Mouse (Mus musculus) cerebellum, adult 2 months (tissue): ENCODE data around the gene Lst1. TPM values are rescaled to one million over a fixed set of nuclear protein-coding genes. Genes with fewer than 3 reads are reported as not detected.

Experiments
- DNase-seq, 2 experiments: peaks; one replicate each; pipeline ENCODE4 v3.0.0; 2021
- H3K27ac ChIP-seq: fragments of 200-500 bp; 2 replicates; pipeline ENCODE4 v1.5.1; 2012; ENCODE audit warnings: low read length, control low read depth, inconsistent platforms; ENCODE audit not compliant: insufficient read depth
- H3K27me3 ChIP-seq: fragments of 200-500 bp; 2 replicates; pipeline ENCODE4 v1.6.1; 2012; ENCODE audit warnings: inconsistent platforms, mild to moderate bottlenecking, low read length, moderate library complexity; ENCODE audit not compliant: control insufficient read depth, insufficient read depth
- H3K4me1 ChIP-seq: fragments of 200-500 bp; 2 replicates; pipeline ENCODE4 v1.6.1; 2011; ENCODE audit warnings: low read length; ENCODE audit not compliant: control insufficient read depth, insufficient read depth
- H3K4me3 ChIP-seq: fragments of 200-500 bp; replicated peaks from 2 replicates; pipeline ENCODE3; 2011; ENCODE audit warnings: mild to moderate bottlenecking, low read depth, low read length, control low read depth; ENCODE audit not compliant: insufficient read depth
- CTCF ChIP-seq: fragments of 200-500 bp; IDR thresholded peaks from 2 replicates; pipeline ENCODE4 v1.5.1; 2011; ENCODE audit warnings: low read depth, mild to moderate bottlenecking, control low read depth, low read length, moderate library complexity, borderline replicate concordance; ENCODE audit not compliant: insufficient read depth
- POLR2A ChIP-seq: fragments of 200-500 bp; IDR thresholded peaks from 2 replicates; pipeline ENCODE4 v1.6.1; 2011; ENCODE audit warnings: low read length, control low read depth, borderline replicate concordance; ENCODE audit not compliant: insufficient read depth
- WGBS: fragments of 180-500 bp; shearing (Covaris S2); methylation state at CpG from one replicate; pipeline ENCODE4 v1.1.7; 2018; 5-methylcytosine and 5-hydroxymethylcytosine counted together
- polyA plus RNA-seq: library from polyadenylated mRNA; depleted of rRNA; stranded (reverse); fragments of >200 nt; gene quantifications from 2 replicates; pipeline ENCODE4 v1.2.3, GENCODE M21; 2012; rRNA removed

Gene Lst1
- polyA plus RNA-seq, 1 experiment = 3.2 TPM

DNA sequence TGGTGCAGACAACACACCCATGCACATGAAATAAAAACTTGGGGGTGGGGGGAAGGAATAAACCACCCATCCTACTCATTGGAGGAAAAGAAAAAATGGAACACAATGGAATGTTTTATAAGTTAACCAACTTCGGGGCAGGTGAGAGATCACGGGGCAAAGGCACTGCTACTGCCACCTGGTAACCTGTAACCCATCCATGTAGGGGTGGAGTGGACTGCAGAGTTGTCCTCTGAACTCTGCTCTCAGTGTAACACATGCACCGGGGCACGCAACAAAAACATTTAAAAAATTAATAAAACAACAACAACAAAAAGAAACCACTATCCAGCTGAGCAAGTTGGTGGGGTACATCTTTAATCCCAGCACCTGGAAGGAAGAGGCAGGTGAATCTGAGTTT is 36.1 kb downstream of the Lst1 start:
- H3K27me3 ChIP-seq = no peaks in the 10 kb centered on the region
- 92% methylated on average over 4 of the region's 4 CpGs for WGBS
- H3K4me3 ChIP-seq = no peak overlapping the region
- TF ChIP-seq POLR2A = no peak
- DNase-seq = no peak
- no peaks in the 10 kb centered on the region for H3K4me1 ChIP-seq
- H3K27ac ChIP-seq = no peak overlapping the region

DNA sequence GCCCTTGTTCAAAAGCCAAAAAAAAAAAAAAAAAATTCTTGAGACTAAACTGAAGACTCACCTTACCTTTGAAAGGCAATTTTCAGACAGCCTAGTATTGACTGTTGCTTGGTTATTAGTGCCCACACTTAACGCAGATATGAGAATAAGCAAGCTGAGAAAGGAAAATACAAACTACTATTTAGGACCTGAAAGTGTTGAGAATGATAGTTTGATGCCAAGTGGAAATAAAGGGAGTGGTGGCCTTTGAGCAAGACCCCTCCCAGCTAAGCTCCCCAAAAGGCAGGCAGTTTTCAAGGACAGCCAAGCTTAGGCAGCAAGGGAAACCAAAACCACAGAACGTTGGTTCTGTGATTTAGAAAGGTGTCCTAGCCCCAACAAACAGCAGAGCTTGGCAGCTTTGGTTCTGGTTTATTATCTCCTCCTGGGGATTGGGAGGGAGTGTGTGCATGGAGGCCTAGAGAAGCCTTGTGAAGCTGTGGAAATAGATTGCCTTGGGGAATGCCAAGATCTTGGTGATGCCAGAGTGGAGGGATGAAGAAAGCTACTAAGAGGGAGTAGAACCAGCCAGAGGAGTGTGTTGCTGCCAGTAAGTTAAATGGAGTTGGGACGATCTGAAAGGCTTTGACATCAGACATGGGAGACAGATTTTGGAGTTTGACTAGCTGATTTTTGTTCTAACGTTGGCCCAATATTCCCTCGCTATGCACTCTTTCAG is 40.2 kb downstream of the Lst1 start:
- 47% methylated on average over 5 of the region's 5 CpGs for WGBS
- no peak overlapping the region for H3K4me3 ChIP-seq
- no peak for TF ChIP-seq POLR2A
- no peak for TF ChIP-seq CTCF

DNA sequence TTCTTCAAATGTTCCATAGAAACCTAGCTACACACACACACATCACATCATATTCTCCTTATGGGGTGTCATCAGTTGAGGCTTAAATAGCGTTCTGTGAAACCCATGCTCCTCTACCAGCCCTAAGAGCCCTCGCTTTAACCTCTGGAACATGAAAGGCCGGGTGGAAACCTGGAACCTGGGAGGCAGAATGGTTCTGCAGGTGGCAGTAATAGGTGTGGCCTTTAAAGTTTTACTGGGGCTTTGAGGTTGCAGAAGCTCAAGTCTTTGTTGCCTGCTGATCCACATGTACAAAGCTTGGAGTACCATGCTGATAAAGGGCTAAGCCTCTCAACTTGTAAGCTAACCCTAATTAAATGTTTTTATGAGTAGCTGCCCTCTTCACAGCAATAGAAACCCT is 40.9 kb downstream of the Lst1 start:
- Histone ChIP-seq H3K27ac (no peak overlapping the region), H3K27me3 (no peaks in the 10 kb centered on the region), H3K4me1 (no peaks in the 10 kb centered on the region), H3K4me3 (no peak overlapping the region)
- WGBS = 60% methylated on average over 3 of the region's 3 CpGs
- no peak for DNase-seq
- TF ChIP-seq CTCF (no peak), POLR2A (no peak)

More for the DNA sequence above, 40.2 kb downstream of the Lst1 start:
- no peak for DNase-seq
- H3K4me1 ChIP-seq = no peaks in the 10 kb centered on the region
- H3K27me3 ChIP-seq = no peaks in the 10 kb centered on the region
- H3K27ac ChIP-seq = no peak overlapping the region

DNA sequence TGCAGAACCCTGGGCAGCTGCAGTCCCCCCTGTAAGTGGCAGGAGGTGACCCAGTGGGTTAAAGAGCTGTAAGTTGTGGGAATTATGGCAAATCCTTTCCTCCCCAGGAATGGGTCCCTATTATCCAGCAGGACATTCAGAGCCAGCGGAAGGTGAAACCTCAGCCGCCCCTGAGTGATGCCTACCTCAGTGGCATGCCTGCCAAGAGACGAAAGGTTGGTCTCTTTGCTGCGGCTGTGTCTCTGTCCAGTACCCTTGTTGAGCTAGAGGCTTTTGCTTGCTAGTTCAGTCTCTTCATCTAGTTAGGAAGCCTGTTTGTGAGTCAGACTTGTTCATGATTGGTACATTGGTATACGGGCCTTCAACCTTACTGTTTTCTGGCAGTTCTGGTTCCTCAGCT is 42.1 kb downstream of the Lst1 start:
- 74% methylated on average over 5 of the region's 5 CpGs for WGBS
- no peak for DNase-seq

DNA sequence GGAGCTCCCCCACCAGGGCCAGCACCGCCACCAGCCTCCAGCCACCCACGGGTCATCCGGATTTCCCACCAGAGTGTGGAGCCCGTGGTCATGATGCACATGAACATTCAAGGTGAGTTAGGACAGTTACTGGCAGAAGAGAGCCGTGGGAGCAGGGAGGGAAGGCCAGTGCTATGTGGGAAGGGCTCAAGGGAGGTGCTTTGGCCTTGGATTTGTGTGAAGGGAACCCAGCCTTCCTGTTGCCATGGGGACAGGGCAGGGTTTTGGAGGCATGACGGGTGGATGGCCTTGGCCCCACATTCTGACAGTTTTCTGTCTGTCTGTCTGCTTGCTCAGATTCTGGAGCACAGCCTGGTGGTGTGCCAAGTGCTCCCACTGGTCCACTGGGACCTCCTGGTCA is 46.3 kb downstream of the Lst1 start:
- WGBS = 70% methylated on average over 6 of the region's 6 CpGs
- Histone ChIP-seq H3K4me3 (no peak overlapping the region), H3K4me1 (peaks cover 4% of the 10 kb centered on the region; the same call in 1 of the 2 replicates), H3K27ac (no peak overlapping the region), H3K27me3 (no peaks in the 10 kb centered on the region)
- no peak for DNase-seq
- TF ChIP-seq CTCF (no peak), POLR2A (no peak)

More for the DNA sequence above, 42.1 kb downstream of the Lst1 start:
- TF ChIP-seq CTCF (no peak), POLR2A (no peak)
- Histone ChIP-seq H3K4me1 (no peaks in the 10 kb centered on the region), H3K4me3 (no peak overlapping the region), H3K27me3 (no peaks in the 10 kb centered on the region), H3K27ac (no peak overlapping the region)

DNA sequence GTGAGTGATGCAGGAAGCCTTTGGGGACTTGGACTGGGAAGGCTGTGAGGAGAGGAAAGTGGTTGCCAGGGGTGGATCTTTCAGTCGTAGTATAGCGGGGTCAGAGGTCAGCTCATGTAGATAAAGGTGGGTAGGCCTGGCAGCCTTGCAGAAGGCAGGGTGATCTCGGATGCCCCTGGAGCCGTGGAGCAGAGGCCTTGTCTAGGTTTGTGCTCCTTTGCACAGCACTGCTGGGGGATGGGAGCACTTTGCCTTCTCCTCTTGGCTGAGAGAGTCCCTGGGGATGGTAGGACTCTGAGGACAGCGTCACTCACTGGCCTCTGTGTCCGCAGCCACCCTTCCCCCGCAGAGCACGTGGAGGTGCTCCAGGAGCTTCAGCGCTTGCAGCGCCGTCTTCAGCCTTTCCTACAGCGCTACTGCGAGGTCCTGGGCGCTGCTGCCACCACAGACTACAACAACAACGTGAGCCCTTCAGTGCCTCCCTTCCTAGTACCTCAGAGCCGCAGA is 47.7 kb downstream of the Lst1 start:
- Histone ChIP-seq H3K27ac (no peak overlapping the region), H3K27me3 (no peaks in the 10 kb centered on the region), H3K4me1 (peaks cover 4% of the 10 kb centered on the region; the same call in 1 of the 2 replicates), H3K4me3 (no peak overlapping the region)
- 71% methylated on average over 16 of the region's 16 CpGs for WGBS
- TF ChIP-seq CTCF (no peak), POLR2A (no peak)
- no peak for DNase-seq

DNA sequence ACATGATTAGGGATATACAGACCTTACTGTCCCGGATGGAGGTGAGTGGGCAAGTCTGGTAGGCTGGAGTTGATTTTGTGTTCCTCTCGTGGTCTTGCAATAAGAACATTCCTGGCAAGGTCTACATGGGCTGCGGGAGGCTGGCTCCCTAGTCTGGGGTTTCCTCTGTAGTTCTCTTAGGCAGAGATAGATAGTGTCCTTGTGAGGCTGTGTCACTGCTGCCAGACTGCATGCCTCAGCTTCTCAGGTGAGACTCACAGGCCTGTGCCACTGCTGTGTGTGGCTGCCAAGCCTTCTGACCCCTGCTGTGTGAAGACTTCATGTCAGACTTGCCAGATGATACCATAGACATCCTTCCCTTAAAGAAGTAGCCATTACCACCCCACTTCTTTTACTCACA is 49.0 kb downstream of the Lst1 start:
- Histone ChIP-seq H3K27ac (no peak overlapping the region), H3K4me3 (no peak overlapping the region), H3K4me1 (peaks cover 4% of the 10 kb centered on the region; the same call in 1 of the 2 replicates), H3K27me3 (no peaks in the 10 kb centered on the region)
- no peak for TF ChIP-seq CTCF
- no peak for TF ChIP-seq POLR2A
- no peak for DNase-seq
- WGBS = 78% methylated on average over 3 of the region's 3 CpGs

DNA sequence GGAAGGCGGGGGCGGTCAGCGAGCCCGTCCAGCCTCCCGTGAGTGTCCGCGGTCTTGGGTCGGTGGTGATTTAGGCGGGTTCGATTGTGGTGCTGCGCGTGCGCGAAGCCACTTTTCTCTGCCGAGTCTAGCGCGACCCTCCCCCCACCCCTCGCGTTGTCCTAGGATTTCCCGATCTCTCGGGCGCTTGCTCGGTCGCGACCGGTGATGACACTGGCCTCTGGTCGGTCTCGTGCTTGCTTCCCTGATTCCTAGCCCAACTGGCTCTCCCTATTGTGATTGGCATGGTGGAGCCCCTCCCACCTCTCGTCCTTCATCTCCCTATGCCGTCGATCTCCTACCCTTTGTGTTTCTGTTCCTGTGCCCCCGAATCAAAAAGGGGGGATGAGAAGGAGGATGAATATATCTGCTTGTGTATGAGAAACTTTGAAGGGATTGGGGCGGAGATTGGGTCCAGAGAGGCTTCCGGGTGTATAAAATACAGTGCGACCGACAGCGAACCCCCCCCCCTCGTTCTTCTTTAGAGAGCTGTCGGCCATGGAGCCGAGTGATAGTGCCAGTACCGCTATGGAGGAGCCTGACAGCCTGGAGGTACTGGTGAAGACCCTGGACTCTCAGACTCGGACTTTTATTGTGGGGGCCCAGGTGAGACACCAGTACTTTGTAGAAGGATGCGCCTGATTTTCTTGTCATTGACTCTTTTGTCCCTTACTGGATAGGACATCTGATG is 52.5 kb downstream of the Lst1 start:
- no peaks in the 10 kb centered on the region for H3K27me3 ChIP-seq
- TF ChIP-seq CTCF = no peak
- TF ChIP-seq POLR2A = no peak
- no peak for DNase-seq
- WGBS = under 1% methylated on average over 43 of the region's 43 CpGs
- peaks cover 4% of the 10 kb centered on the region; the same call in 1 of the 2 replicates for H3K4me1 ChIP-seq
- peak overlapping the region; percentile 96 for H3K27ac ChIP-seq
- H3K4me3 ChIP-seq = peak overlapping the region; percentile 91

Other genes with a start within 250 kb of the Lst1 start
- gene Hspa1b, start 229.2 kb downstream of the Lst1 start, polyA plus RNA-seq = 4.6 and 9.2 TPM in 2 replicates
- gene Gm20481, start 218.5 kb downstream of the Lst1 start, polyA plus RNA-seq = not detected in 2 replicates
- 10.5 and 14.9 TPM in 2 replicates for gene Hspa1a, start 216.3 kb downstream of the Lst1 start, polyA plus RNA-seq
- 0.49 and 0.89 TPM in 2 replicates for gene Hspa1l, start 215.7 kb downstream of the Lst1 start, polyA plus RNA-seq
- 56.2 and 63.7 TPM in 2 replicates for gene Lsm2, start 206.6 kb downstream of the Lst1 start, polyA plus RNA-seq
- gene Vars, start 187.5 kb downstream of the Lst1 start, polyA plus RNA-seq = 65.3 and 77.0 TPM in 2 replicates
- gene Vwa7, start 171.9 kb downstream of the Lst1 start, polyA plus RNA-seq = 25.5 and 30.1 TPM in 2 replicates
- gene Sapcd1, start 160.4 kb downstream of the Lst1 start, polyA plus RNA-seq = 2.0 and 2.3 TPM in 2 replicates
- 4.3 and 5.5 TPM in 2 replicates for gene Msh5, start 141.7 kb downstream of the Lst1 start, polyA plus RNA-seq
- 41.2 and 42.9 TPM in 2 replicates for gene Clic1, start 138.5 kb downstream of the Lst1 start, polyA plus RNA-seq
- gene Ddah2, start 129.4 kb downstream of the Lst1 start, polyA plus RNA-seq = 59.5 and 63.3 TPM in 2 replicates
- gene Ly6g6c, start 123.1 kb downstream of the Lst1 start, polyA plus RNA-seq = 0.11 and 0.15 TPM in 2 replicates
- 0.25 and 0.43 TPM in 2 replicates for gene Mpig6b, start 122.3 kb downstream of the Lst1 start, polyA plus RNA-seq
- 5.3 and 6.3 TPM in 2 replicates for gene Ly6g6e, start 111.5 kb downstream of the Lst1 start, polyA plus RNA-seq
- gene Ly6g6d, start 110.4 kb downstream of the Lst1 start, polyA plus RNA-seq = 8.5 and 10.4 TPM in 2 replicates
- gene Ly6g6f, start 102.8 kb downstream of the Lst1 start, polyA plus RNA-seq = 0.86 and 1.1 TPM in 2 replicates
- 337 and 394 TPM in 2 replicates for gene Abhd16a, start 99.2 kb downstream of the Lst1 start, polyA plus RNA-seq
- 0.28 TPM in 1 of 2 replicates, not detected in the other for gene Ly6g5c, start 80.2 kb downstream of the Lst1 start, polyA plus RNA-seq
- gene Ly6g5b, start 73.0 kb downstream of the Lst1 start, polyA plus RNA-seq = 2.2 and 3.4 TPM in 2 replicates
- 32.7 TPM in 2 replicates for gene Gpank1, start 67.0 kb downstream of the Lst1 start, polyA plus RNA-seq
- gene Csnk2b, start 66.4 kb downstream of the Lst1 start, polyA plus RNA-seq = 231 TPM in 2 replicates
- 12.3 and 14.6 TPM in 2 replicates for gene D17H6S53E, start 62.1 kb downstream of the Lst1 start, polyA plus RNA-seq
- gene Apom, start 56.4 kb downstream of the Lst1 start, polyA plus RNA-seq = 0.21 and 0.28 TPM in 2 replicates
- gene Bag6, start 53.3 kb downstream of the Lst1 start, polyA plus RNA-seq = 211 and 226 TPM in 2 replicates
- 277 and 289 TPM in 2 replicates for gene Prrc2a, start 23.5 kb downstream of the Lst1 start, polyA plus RNA-seq
- gene Aif1, start 12.4 kb downstream of the Lst1 start, polyA plus RNA-seq = 2.1 and 4.1 TPM in 2 replicates
- gene Ltb, start 6.0 kb upstream of the Lst1 start, polyA plus RNA-seq = 0.34 and 0.38 TPM in 2 replicates
- not detected in 2 replicates for gene Tnf, start 13.6 kb upstream of the Lst1 start, polyA plus RNA-seq
- gene Lta, start 16.9 kb upstream of the Lst1 start, polyA plus RNA-seq = 0.11 and 0.13 TPM in 2 replicates
- not detected in 2 replicates for gene Gm16181, start 32.4 kb upstream of the Lst1 start, polyA plus RNA-seq
- 628 TPM in 2 replicates for gene Atp6v1g2, start 45.2 kb upstream of the Lst1 start, polyA plus RNA-seq
- 12.7 and 13.2 TPM in 2 replicates for gene Nfkbil1, start 47.4 kb upstream of the Lst1 start, polyA plus RNA-seq
- 438 and 458 TPM in 2 replicates for gene Ddx39b, start 53.3 kb upstream of the Lst1 start, polyA plus RNA-seq
- gene H2-D1, start 74.3 kb upstream of the Lst1 start, polyA plus RNA-seq = 174 and 183 TPM in 2 replicates
- 0.26 and 0.92 TPM in 2 replicates for gene H2-Q1, start 132.0 kb upstream of the Lst1 start, polyA plus RNA-seq
- gene H2-Q2, start 153.8 kb upstream of the Lst1 start, polyA plus RNA-seq = 1.4 and 1.5 TPM in 2 replicates
- 5.1 and 7.0 TPM in 2 replicates for gene H2-Q4, start 191.2 kb upstream of the Lst1 start, polyA plus RNA-seq
- gene H2-Q6, start 236.4 kb upstream of the Lst1 start, polyA plus RNA-seq = 0.90 and 1.4 TPM in 2 replicates